Mouse (Mus musculus): Measurements from ENCODE around the gene Slc25a10. TPM values are rescaled to one million over a fixed set of nuclear protein-coding genes. Genes with fewer than 3 reads are reported as not detected.

Slc25a10 gene
- polyA plus RNA-seq, 1 experiment from 2014 or later: 29.3 TPM

DNA sequence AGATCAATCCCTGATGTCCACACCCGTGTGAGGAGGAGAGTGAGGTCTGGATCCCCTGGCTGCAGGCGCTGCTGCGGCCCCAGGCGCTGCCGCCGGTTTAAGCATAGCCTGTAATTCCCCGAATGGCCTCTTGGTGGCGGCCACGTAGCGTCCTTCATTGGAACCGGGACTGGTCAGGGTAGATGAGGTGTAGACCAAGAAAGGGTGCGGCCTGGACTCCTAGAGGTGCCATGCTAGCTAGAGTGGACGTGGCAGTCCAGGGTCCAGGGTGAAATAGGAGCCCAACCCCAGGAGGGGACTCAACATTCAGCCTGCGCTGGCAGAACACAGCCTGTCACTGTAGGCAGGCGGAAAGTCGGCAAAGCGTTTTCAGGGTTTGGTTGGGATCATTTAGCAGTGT, 24.0 kb downstream of the Slc25a10 start:
- Histone ChIP-seq H3K4me3 (no peak overlapping the region), H3K4me2 (no peak overlapping the region), H3K9me3 (no peaks in the 10 kb centered on the region), H3K9ac (no peak overlapping the region), H3K27me3 (no peaks in the 10 kb centered on the region; the same call in 1 of the 2 replicates), H3K27ac (replicated peaks) (no peak overlapping the region), H3K4me1 (replicated peaks) (peaks cover 2% of the 10 kb centered on the region), H3K36me3 (no peaks in the 10 kb centered on the region)
- WGBS: 18% methylated on average over 17 of the region's 17 CpGs
- ATAC-seq (ENCODE audit: low read depth): peak; percentile 71

DNA sequence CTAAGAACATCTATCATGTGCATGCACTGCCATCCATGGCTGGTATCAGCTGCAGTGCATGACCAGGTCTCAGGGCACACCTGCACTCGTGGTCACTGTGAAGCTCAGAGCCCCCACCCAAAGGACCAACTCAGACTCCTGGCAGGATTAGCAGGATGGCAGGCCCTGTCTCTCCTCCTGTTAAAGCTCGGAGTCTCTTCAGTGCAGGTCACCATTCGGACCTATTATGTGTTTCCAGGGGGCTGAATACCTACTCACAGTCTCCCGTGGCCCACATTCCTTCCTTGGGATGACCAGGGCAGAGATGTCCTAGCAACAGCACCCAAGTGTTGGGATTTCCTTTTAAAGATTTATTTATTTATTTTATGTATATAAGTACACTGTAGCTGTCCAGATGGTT, 25.5 kb downstream of the Slc25a10 start:
- Histone ChIP-seq H3K27me3 (no peaks in the 10 kb centered on the region; the same call in 1 of the 2 replicates), H3K27ac (replicated peaks) (no peak overlapping the region), H3K36me3 (no peaks in the 10 kb centered on the region), H3K4me2 (no peak overlapping the region), H3K4me3 (no peak overlapping the region), H3K4me1 (replicated peaks) (no peaks in the 10 kb centered on the region; the same call in 1 of the 2 replicates), H3K9me3 (no peaks in the 10 kb centered on the region), H3K9ac (no peak overlapping the region)
- WGBS: 77% methylated on average over 4 of the region's 4 CpGs
- ATAC-seq (ENCODE audit: low read depth): no peak

DNA sequence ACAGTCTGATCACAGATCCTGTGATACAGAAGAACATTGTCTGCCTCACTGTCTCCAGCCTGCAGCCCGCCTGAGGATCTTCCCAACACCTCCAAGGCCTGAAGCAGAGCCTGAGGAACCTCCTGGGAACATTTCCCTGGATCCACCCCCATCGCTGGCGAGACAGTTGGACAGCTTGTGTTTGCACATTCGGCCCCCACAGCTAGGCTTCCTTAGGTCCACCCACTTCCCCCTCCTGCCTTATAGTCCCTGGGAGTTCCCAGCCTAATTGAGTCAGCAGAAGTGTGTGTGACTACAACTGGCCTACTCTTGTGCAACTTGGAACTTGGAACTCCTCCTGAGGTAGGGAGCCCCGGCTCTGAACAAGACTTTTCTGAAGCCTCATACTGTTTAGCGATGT, 26.4 kb downstream of the Slc25a10 start:
- no peak for ATAC-seq (ENCODE audit: low read depth)
- H3K4me2 ChIP-seq: no peak overlapping the region
- H3K4me3 ChIP-seq: no peak overlapping the region
- 60% methylated on average over 6 of the region's 6 CpGs for WGBS
- H3K27me3 ChIP-seq: no peaks in the 10 kb centered on the region; the same call in 1 of the 2 replicates
- H3K4me1 ChIP-seq (replicated peaks): no peaks in the 10 kb centered on the region; the same call in 1 of the 2 replicates
- H3K36me3 ChIP-seq: no peaks in the 10 kb centered on the region
- no peak overlapping the region for H3K9ac ChIP-seq
- H3K9me3 ChIP-seq: no peaks in the 10 kb centered on the region
- H3K27ac ChIP-seq (replicated peaks): no peak overlapping the region

DNA sequence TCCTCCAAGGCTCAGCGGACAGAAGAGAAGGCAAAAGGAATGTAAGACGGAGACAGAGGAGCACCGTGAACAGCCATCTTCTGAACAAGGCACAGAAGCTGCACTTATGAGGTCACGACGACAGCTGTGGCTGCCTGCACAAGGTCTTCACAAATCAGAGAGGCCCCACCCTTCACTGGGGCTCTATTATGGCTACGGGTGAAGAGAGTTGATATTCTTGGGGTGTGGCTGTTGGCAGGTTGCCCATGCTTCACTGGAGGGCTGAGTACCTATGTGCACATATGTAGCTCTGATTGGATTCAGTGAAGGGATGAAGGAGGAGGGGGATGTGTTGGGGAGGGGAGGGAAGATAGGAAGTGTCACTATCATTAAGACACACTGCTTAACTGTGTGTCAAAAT, 26.9 kb downstream of the Slc25a10 start:
- H3K4me3 ChIP-seq: no peak overlapping the region
- no peaks in the 10 kb centered on the region for H3K9me3 ChIP-seq
- no peaks in the 10 kb centered on the region for H3K36me3 ChIP-seq
- H3K4me2 ChIP-seq: no peak overlapping the region
- 66% methylated on average over 6 of the region's 6 CpGs for WGBS
- H3K9ac ChIP-seq: no peak overlapping the region
- H3K27ac ChIP-seq (replicated peaks): no peak overlapping the region
- no peak for ATAC-seq (ENCODE audit: low read depth)
- H3K4me1 ChIP-seq (replicated peaks): no peaks in the 10 kb centered on the region; the same call in 1 of the 2 replicates
- H3K27me3 ChIP-seq: no peaks in the 10 kb centered on the region; the same call in 1 of the 2 replicates

DNA sequence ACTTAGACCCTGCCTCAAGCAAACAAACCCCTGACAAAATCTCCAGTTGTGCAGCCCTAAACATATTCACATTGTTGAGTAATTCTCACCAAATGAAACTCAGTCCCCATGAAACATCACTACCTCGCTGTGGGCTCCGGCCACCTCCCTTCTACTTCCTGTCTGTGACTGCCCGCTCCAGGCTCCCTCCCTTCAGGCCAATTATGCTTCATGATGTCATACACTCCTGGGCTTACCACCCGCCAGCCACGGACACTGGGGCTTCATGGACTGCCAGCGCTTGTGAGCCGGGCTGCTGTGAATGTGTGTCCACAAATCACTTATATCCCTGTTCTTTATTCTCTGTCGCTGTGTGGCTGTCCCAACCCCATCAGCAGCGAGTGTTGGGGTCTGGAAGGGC, 28.1 kb downstream of the Slc25a10 start:
- H3K9ac ChIP-seq: no peak overlapping the region
- WGBS: 38% methylated on average over 9 of the region's 9 CpGs
- no peaks in the 10 kb centered on the region for H3K36me3 ChIP-seq
- no peak overlapping the region for H3K4me2 ChIP-seq
- H3K9me3 ChIP-seq: no peaks in the 10 kb centered on the region
- no peak overlapping the region for H3K4me3 ChIP-seq
- H3K27ac ChIP-seq (replicated peaks): no peak overlapping the region
- H3K4me1 ChIP-seq (replicated peaks): no peaks in the 10 kb centered on the region; the same call in 1 of the 2 replicates
- ATAC-seq (ENCODE audit: low read depth): no peak
- H3K27me3 ChIP-seq: no peaks in the 10 kb centered on the region; the same call in 1 of the 2 replicates

DNA sequence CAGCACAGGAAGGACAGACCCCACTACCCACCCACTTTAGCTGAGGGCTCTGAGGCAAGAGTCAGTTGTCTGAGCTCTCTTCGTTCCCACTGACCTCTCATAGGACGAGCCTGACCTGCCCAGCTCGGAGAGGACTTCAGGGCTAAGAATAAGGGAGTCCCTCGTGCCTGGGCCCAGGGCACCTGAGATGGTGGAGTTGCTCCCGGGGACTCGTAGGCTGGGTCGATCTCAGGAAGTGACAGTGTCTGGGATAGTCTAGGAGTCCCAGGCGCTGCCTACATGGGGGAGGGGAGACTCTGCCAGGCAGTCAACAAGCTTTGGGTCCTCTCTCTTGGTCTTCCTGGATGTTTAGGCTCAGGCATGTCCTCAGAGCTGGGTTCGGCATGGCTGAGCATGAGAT, 28.9 kb downstream of the Slc25a10 start:
- Histone ChIP-seq H3K9me3 (no peaks in the 10 kb centered on the region), H3K9ac (no peak overlapping the region), H3K27ac (replicated peaks) (no peak overlapping the region), H3K27me3 (no peaks in the 10 kb centered on the region; the same call in 1 of the 2 replicates), H3K4me3 (no peak overlapping the region), H3K4me2 (no peak overlapping the region), H3K4me1 (replicated peaks) (no peaks in the 10 kb centered on the region; the same call in 1 of the 2 replicates), H3K36me3 (no peaks in the 10 kb centered on the region)
- WGBS: 82% methylated on average over 9 of the region's 9 CpGs
- no peak for ATAC-seq (ENCODE audit: low read depth)

- H3K9ac ChIP-seq: no peak overlapping the region
- WGBS: 68% methylated on average over 5 of the region's 5 CpGs
- H3K9me3 ChIP-seq: no peaks in the 10 kb centered on the region
- no peak overlapping the region for H3K4me3 ChIP-seq
- H3K36me3 ChIP-seq: no peaks in the 10 kb centered on the region
- H3K4me2 ChIP-seq: no peak overlapping the region
- H3K27me3 ChIP-seq: no peaks in the 10 kb centered on the region; the same call in 1 of the 2 replicates
- no peak overlapping the region for H3K27ac ChIP-seq (replicated peaks)
- H3K4me1 ChIP-seq (replicated peaks): no peaks in the 10 kb centered on the region; the same call in 1 of the 2 replicates
- no peak for ATAC-seq (ENCODE audit: low read depth)
These were observed 29.4 kb downstream of the Slc25a10 start for GRCm38 (mm10) chr11:120520967-120521540.

GRCm38 (mm10) chr11:120522581-120522980, 30.9 kb downstream of the Slc25a10 start:
- WGBS: 90% methylated on average over 8 of the region's 8 CpGs

GRCm38 (mm10) chr11:120525959-120526358, 34.3 kb downstream of the Slc25a10 start:
- Histone ChIP-seq H3K4me1 (replicated peaks) (peaks cover 9% of the 10 kb centered on the region), H3K4me3 (no peak overlapping the region), H3K36me3 (no peaks in the 10 kb centered on the region), H3K4me2 (no peak overlapping the region), H3K27me3 (peaks cover 37% of the 10 kb centered on the region), H3K9me3 (no peaks in the 10 kb centered on the region), H3K27ac (replicated peaks) (no peak overlapping the region), H3K9ac (no peak overlapping the region)
- no peak for ATAC-seq (ENCODE audit: low read depth)
- WGBS: 84% methylated on average over 2 of the region's 2 CpGs

More at GRCm38 (mm10) chr11:120522581-120522980, 30.9 kb downstream of the Slc25a10 start:
- Histone ChIP-seq H3K4me1 (replicated peaks) (no peaks in the 10 kb centered on the region; the same call in 1 of the 2 replicates), H3K9ac (no peak overlapping the region), H3K4me2 (no peak overlapping the region), H3K27ac (replicated peaks) (no peak overlapping the region), H3K36me3 (no peaks in the 10 kb centered on the region), H3K9me3 (no peaks in the 10 kb centered on the region), H3K27me3 (peaks cover 4% of the 10 kb centered on the region), H3K4me3 (no peak overlapping the region)
- no peak for ATAC-seq (ENCODE audit: low read depth)

- no peak for ATAC-seq (ENCODE audit: low read depth)
These were observed 36.2 kb downstream of the Slc25a10 start for GRCm38 (mm10) chr11:120527690-120528354.

DNA sequence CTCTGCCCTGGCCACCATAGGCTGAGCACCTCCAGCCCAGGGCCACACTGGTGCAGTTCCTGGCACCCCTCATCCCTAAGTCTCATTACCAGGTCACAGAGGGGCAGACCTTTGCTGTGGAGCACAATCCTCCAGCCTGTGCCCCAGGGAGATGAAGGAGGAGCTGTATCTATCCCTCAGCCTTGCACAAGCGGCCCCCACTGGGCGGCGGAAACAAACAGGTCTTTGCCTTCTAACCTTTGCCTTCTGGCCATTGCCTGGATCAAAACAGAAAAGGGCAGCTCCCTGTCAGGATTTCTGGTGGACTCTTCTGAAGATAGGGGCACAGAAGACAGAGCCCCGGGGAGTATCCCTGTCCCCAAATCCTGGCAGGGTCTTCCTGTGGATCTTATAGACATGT, 37.3 kb downstream of the Slc25a10 start:
- no peak overlapping the region for H3K9ac ChIP-seq
- H3K36me3 ChIP-seq: no peaks in the 10 kb centered on the region
- H3K4me2 ChIP-seq: no peak overlapping the region
- H3K27ac ChIP-seq (replicated peaks): no peak overlapping the region
- H3K4me1 ChIP-seq (replicated peaks): peaks cover 12% of the 10 kb centered on the region
- H3K27me3 ChIP-seq: peaks cover 67% of the 10 kb centered on the region
- H3K4me3 ChIP-seq: no peak overlapping the region
- 57% methylated on average over 4 of the region's 4 CpGs for WGBS
- no peaks in the 10 kb centered on the region for H3K9me3 ChIP-seq
- ATAC-seq (ENCODE audit: low read depth): no peak

More at GRCm38 (mm10) chr11:120527690-120528354, 36.2 kb downstream of the Slc25a10 start:
- no peak overlapping the region for H3K27ac ChIP-seq (replicated peaks)
- peaks cover 12% of the 10 kb centered on the region for H3K4me1 ChIP-seq (replicated peaks)
- no peaks in the 10 kb centered on the region for H3K9me3 ChIP-seq
- H3K4me3 ChIP-seq: no peak overlapping the region
- no peak overlapping the region for H3K4me2 ChIP-seq
- H3K36me3 ChIP-seq: no peaks in the 10 kb centered on the region
- H3K9ac ChIP-seq: no peak overlapping the region
- WGBS: 80% methylated on average over 9 of the region's 9 CpGs
- peaks cover 56% of the 10 kb centered on the region for H3K27me3 ChIP-seq

DNA sequence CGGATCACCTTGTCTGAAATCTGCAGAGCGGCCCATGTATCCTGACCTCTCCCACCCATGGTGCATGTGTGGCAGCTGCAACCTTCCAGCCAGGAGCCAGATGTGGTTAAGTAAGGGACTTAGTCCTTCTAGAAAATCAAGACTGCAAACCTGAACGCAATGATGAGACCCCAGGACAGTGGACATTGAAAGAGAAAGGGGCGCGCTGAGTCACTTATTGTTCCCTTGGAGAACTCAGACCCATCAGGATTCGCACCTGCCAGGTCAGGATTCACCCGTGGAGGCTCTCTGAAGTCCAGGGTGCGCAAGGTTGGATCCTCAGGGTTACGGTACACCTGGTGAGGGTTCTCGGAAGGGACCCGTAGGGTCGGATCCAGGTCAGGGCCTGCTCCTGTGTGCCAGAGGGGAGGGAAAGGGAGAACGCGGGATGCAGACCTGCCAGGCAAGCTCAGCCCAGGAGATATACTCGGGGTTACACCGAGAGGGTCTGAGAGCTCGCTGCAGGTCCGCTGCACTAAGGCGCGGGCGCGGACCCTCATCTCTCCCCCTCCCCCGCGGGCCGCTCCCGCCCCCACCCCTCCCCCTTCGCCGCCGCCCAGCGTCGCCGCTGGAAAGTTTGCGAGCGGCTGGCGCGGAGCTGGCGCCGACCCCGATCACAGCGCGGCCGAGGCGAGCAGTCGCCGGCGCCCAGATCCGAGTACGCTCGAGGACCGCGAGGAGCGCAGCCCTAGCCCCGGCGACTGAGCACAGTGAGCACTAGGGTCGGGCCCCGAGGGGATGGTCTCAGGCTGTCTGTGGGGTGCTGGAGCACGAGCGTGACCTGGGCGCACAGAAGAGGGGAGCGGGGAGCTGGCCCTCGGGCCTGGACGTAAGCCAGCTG, 38.7 kb downstream of the Slc25a10 start, which contains the start of gene Gcgr:
TSS of gene Gcgr (plus strand) at position 615 of the 880 bp plus-strand sequence.
- peak within 1 kb of the TSS; percentile 32 for H3K4me3 ChIP-seq
- H3K4me2 ChIP-seq: peak within 1 kb of the TSS; percentile 59
- H3K4me1 ChIP-seq (replicated peaks): peaks cover 12% of the 10 kb centered on the region
- no peaks in the 10 kb centered on the region for H3K9me3 ChIP-seq
- WGBS: 6% methylated on average over 61 of the region's 62 CpGs
- no peaks in the 10 kb centered on the region for H3K36me3 ChIP-seq
- peak within 1 kb of the TSS; percentile 52 for H3K9ac ChIP-seq
- ATAC-seq (ENCODE audit: low read depth): no peak
- peaks cover 76% of the 10 kb centered on the region for H3K27me3 ChIP-seq
- H3K27ac ChIP-seq (replicated peaks): no peak within 1 kb of the TSS
